Mouse (Mus musculus): Measurements from ENCODE around the gene Fpgs. TPM values are rescaled to one million over a fixed set of nuclear protein-coding genes. Genes with fewer than 3 reads are reported as not detected.

The Fpgs gene
- polyA plus RNA-seq, 1 experiment from 2014 or later = 45.1 TPM

GRCm38 (mm10) chr2:32691041-32691440 is 12.9 kb downstream of the Fpgs start:
- no peak for ATAC-seq (ENCODE audit: low FRiP score, low TSS enrichment)
- WGBS = 78% methylated on average over 11 of the region's 11 CpGs
- H3K4me2 ChIP-seq (replicated peaks; ENCODE audit: low read depth, low read length) = no peak overlapping the region

GRCm38 (mm10) chr2:32689420-32689819 is 14.5 kb downstream of the Fpgs start:
- 20% methylated on average over 5 of the region's 5 CpGs for WGBS
- Histone ChIP-seq H3K9ac (replicated peaks; ENCODE audit: low read length) (no peak overlapping the region), H3K27me3 (ENCODE audit: insufficient read depth, low read length) (no peaks in the 10 kb centered on the region), H3K4me3 (ENCODE audit: low read length) (no peak overlapping the region), H3K4me2 (replicated peaks; ENCODE audit: low read depth, low read length) (no peak overlapping the region), H3K27ac (ENCODE audit: low read length) (no peak overlapping the region), H3K4me1 (ENCODE audit: insufficient read depth, low read length) (peaks cover 12% of the 10 kb centered on the region), H3K9me3 (ENCODE audit: low read length) (no peaks in the 10 kb centered on the region), H3K36me3 (ENCODE audit: insufficient read depth, low read length) (peaks cover 41% of the 10 kb centered on the region)
- ATAC-seq (ENCODE audit: low FRiP score, low TSS enrichment) = no peak

More at GRCm38 (mm10) chr2:32691041-32691440, 12.9 kb downstream of the Fpgs start:
- no peak overlapping the region for H3K27ac ChIP-seq (ENCODE audit: low read length)
- H3K9ac ChIP-seq (replicated peaks; ENCODE audit: low read length) = no peak overlapping the region
- peaks cover 25% of the 10 kb centered on the region for H3K36me3 ChIP-seq (ENCODE audit: insufficient read depth, low read length)
- peaks cover 15% of the 10 kb centered on the region for H3K4me1 ChIP-seq (ENCODE audit: insufficient read depth, low read length)
- H3K27me3 ChIP-seq (ENCODE audit: insufficient read depth, low read length) = no peaks in the 10 kb centered on the region
- no peaks in the 10 kb centered on the region for H3K9me3 ChIP-seq (ENCODE audit: low read length)
- no peak overlapping the region for H3K4me3 ChIP-seq (ENCODE audit: low read length)

GRCm38 (mm10) chr2:32687562-32687961 is 16.4 kb downstream of the Fpgs start:
- peaks cover 56% of the 10 kb centered on the region for H3K36me3 ChIP-seq (ENCODE audit: insufficient read depth, low read length)
- H3K4me1 ChIP-seq (ENCODE audit: insufficient read depth, low read length) = peaks cover 3% of the 10 kb centered on the region
- no peak overlapping the region for H3K9ac ChIP-seq (replicated peaks; ENCODE audit: low read length)
- WGBS = 95% methylated on average over 8 of the region's 8 CpGs
- ATAC-seq (ENCODE audit: low FRiP score, low TSS enrichment) = no peak
- no peak overlapping the region for H3K27ac ChIP-seq (ENCODE audit: low read length)
- no peak overlapping the region for H3K4me2 ChIP-seq (replicated peaks; ENCODE audit: low read depth, low read length)
- no peak overlapping the region for H3K4me3 ChIP-seq (ENCODE audit: low read length)
- no peaks in the 10 kb centered on the region for H3K9me3 ChIP-seq (ENCODE audit: low read length)
- no peaks in the 10 kb centered on the region for H3K27me3 ChIP-seq (ENCODE audit: insufficient read depth, low read length)

GRCm38 (mm10) chr2:32686640-32687039 is 17.3 kb downstream of the Fpgs start:
- Histone ChIP-seq H3K27ac (ENCODE audit: low read length) (no peak overlapping the region), H3K9me3 (ENCODE audit: low read length) (no peaks in the 10 kb centered on the region), H3K36me3 (ENCODE audit: insufficient read depth, low read length) (peaks cover 60% of the 10 kb centered on the region), H3K4me2 (replicated peaks; ENCODE audit: low read depth, low read length) (no peak overlapping the region), H3K4me1 (ENCODE audit: insufficient read depth, low read length) (peaks cover 4% of the 10 kb centered on the region; the same call in 1 of the 2 replicates), H3K4me3 (ENCODE audit: low read length) (no peak overlapping the region), H3K9ac (replicated peaks; ENCODE audit: low read length) (no peak overlapping the region), H3K27me3 (ENCODE audit: insufficient read depth, low read length) (no peaks in the 10 kb centered on the region)
- WGBS = 91% methylated on average over 6 of the region's 6 CpGs
- no peak for ATAC-seq (ENCODE audit: low FRiP score, low TSS enrichment)

- Histone ChIP-seq H3K27me3 (ENCODE audit: insufficient read depth, low read length) (no peaks in the 10 kb centered on the region), H3K27ac (ENCODE audit: low read length) (no peak overlapping the region), H3K9me3 (ENCODE audit: low read length) (no peaks in the 10 kb centered on the region), H3K9ac (replicated peaks; ENCODE audit: low read length) (no peak overlapping the region), H3K4me1 (ENCODE audit: insufficient read depth, low read length) (peaks cover 5% of the 10 kb centered on the region; the same call in 1 of the 2 replicates), H3K4me2 (replicated peaks; ENCODE audit: low read depth, low read length) (no peak overlapping the region), H3K4me3 (ENCODE audit: low read length) (no peak overlapping the region), H3K36me3 (ENCODE audit: insufficient read depth, low read length) (peaks cover 60% of the 10 kb centered on the region)
- no peak for ATAC-seq (ENCODE audit: low FRiP score, low TSS enrichment)
- whole genome bisulfite sequencing = 96% methylated on average over 3 of the region's 3 CpGs
Measured at GRCm38 (mm10) chr2:32685807-32686206, 18.1 kb downstream of the Fpgs start.

GRCm38 (mm10) chr2:32684681-32685428 is 19.1 kb downstream of the Fpgs start:
- no peaks in the 10 kb centered on the region for H3K9me3 ChIP-seq (ENCODE audit: low read length)
- no peak overlapping the region for H3K4me2 ChIP-seq (replicated peaks; ENCODE audit: low read depth, low read length)
- no peak overlapping the region for H3K9ac ChIP-seq (replicated peaks; ENCODE audit: low read length)
- H3K27me3 ChIP-seq (ENCODE audit: insufficient read depth, low read length) = no peaks in the 10 kb centered on the region
- 93% methylated on average over 15 of the region's 15 CpGs for WGBS
- ATAC-seq (ENCODE audit: low FRiP score, low TSS enrichment) = no peak
- peaks cover 10% of the 10 kb centered on the region; the same call in 1 of the 2 replicates for H3K4me1 ChIP-seq (ENCODE audit: insufficient read depth, low read length)
- peaks cover 60% of the 10 kb centered on the region for H3K36me3 ChIP-seq (ENCODE audit: insufficient read depth, low read length)
- no peak overlapping the region for H3K4me3 ChIP-seq (ENCODE audit: low read length)
- H3K27ac ChIP-seq (ENCODE audit: low read length) = no peak overlapping the region

GRCm38 (mm10) chr2:32683701-32684100 is 20.2 kb downstream of the Fpgs start:
- H3K4me2 ChIP-seq (replicated peaks; ENCODE audit: low read depth, low read length) = no peak overlapping the region
- no peak for ATAC-seq (ENCODE audit: low FRiP score, low TSS enrichment)
- no peak overlapping the region for H3K27ac ChIP-seq (ENCODE audit: low read length)
- H3K4me1 ChIP-seq (ENCODE audit: insufficient read depth, low read length) = peaks cover 10% of the 10 kb centered on the region; the same call in 1 of the 2 replicates
- H3K4me3 ChIP-seq (ENCODE audit: low read length) = no peak overlapping the region
- no peaks in the 10 kb centered on the region for H3K27me3 ChIP-seq (ENCODE audit: insufficient read depth, low read length)
- no peaks in the 10 kb centered on the region for H3K9me3 ChIP-seq (ENCODE audit: low read length)
- 84% methylated on average over 10 of the region's 10 CpGs for WGBS
- H3K9ac ChIP-seq (replicated peaks; ENCODE audit: low read length) = no peak overlapping the region
- peaks cover 60% of the 10 kb centered on the region for H3K36me3 ChIP-seq (ENCODE audit: insufficient read depth, low read length)

GRCm38 (mm10) chr2:32682721-32683417 is 21.1 kb downstream of the Fpgs start:
- H3K36me3 ChIP-seq (ENCODE audit: insufficient read depth, low read length) = peaks cover 53% of the 10 kb centered on the region
- H3K4me2 ChIP-seq (replicated peaks; ENCODE audit: low read depth, low read length) = no peak overlapping the region
- no peak overlapping the region for H3K4me3 ChIP-seq (ENCODE audit: low read length)
- H3K9me3 ChIP-seq (ENCODE audit: low read length) = no peaks in the 10 kb centered on the region
- peaks cover 10% of the 10 kb centered on the region; the same call in 1 of the 2 replicates for H3K4me1 ChIP-seq (ENCODE audit: insufficient read depth, low read length)
- 82% methylated on average over 14 of the region's 14 CpGs for WGBS
- H3K27ac ChIP-seq (ENCODE audit: low read length) = no peak overlapping the region
- ATAC-seq (ENCODE audit: low FRiP score, low TSS enrichment) = no peak
- no peak overlapping the region for H3K9ac ChIP-seq (replicated peaks; ENCODE audit: low read length)
- H3K27me3 ChIP-seq (ENCODE audit: insufficient read depth, low read length) = no peaks in the 10 kb centered on the region

- peaks cover 45% of the 10 kb centered on the region for H3K36me3 ChIP-seq (ENCODE audit: insufficient read depth, low read length)
- H3K27me3 ChIP-seq (ENCODE audit: insufficient read depth, low read length) = no peaks in the 10 kb centered on the region
- H3K9me3 ChIP-seq (ENCODE audit: low read length) = no peaks in the 10 kb centered on the region
- no peak overlapping the region for H3K4me2 ChIP-seq (replicated peaks; ENCODE audit: low read depth, low read length)
- H3K9ac ChIP-seq (replicated peaks; ENCODE audit: low read length) = no peak overlapping the region
- no peak overlapping the region for H3K27ac ChIP-seq (ENCODE audit: low read length)
- H3K4me1 ChIP-seq (ENCODE audit: insufficient read depth, low read length) = peaks cover 10% of the 10 kb centered on the region; the same call in 1 of the 2 replicates
- no peak for ATAC-seq (ENCODE audit: low FRiP score, low TSS enrichment)
- WGBS = 66% methylated on average over 6 of the region's 6 CpGs
- no peak overlapping the region for H3K4me3 ChIP-seq (ENCODE audit: low read length)
Measured at GRCm38 (mm10) chr2:32681754-32682153, 22.2 kb downstream of the Fpgs start.

All from kidney, embryonic 16.5 days (tissue).